Mouse (Mus musculus): ENCODE measurements at regions not wholly inside any gene's neighbourhood (a gene's known extent, or its start where the extent isn't known, plus 50 kb on each side); places are given as distances from the start of the nearest gene placed in this dataset.
"Not testable (repeated sequence)": the region's sequence is repeated elsewhere in the genome, so short reads cannot be mapped to it uniquely, and the experiment has no call there.

- CTCF ChIA-PET: no interaction called here
These were observed 210.6 kb upstream of the Tbl1xr1 start for GRCm38 (mm10) chr3:21865856-21866255.

DNA sequence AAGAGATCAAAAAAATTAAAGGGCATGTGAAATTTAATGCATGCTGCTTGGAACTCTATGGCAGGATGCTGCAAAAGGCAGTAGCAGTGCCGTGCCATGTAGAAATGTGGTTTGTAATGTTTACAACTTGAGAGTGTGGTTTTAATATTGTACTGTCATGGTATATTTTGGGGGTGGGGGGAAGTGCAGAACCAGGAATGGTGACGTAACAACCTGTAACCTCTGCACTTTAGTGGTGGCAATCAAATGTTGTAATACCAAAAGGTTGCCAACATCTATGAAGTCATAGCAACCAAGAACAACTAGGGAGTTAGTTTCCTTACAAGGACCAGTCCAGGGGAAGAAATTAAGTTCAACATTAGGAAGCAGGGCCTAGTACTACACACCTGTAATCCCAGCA is 198.1 kb upstream of the Tbl1xr1 start:
- CTCF ChIA-PET: no interaction called here

DNA sequence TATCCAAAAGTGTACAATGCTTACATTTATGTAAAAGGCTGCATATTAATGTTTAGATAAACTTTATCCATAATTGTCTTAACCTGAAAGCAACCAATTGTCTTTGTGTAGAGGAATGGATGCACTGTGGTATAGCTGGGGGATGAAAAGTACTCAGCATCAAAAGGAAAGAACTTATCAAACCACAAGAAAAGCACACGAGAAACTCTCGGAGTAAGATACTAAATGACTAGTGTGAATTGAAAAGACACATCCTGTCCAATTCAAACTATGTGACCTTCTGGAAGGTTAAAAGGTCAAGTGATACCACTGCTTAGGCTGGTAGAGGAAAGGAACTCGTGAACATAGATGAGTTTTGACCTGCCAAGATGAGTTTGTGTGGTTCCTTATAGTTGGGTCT is 192.2 kb upstream of the Tbl1xr1 start:
- CTCF ChIA-PET: no interaction called here

- CTCF ChIA-PET: no interaction called here
These were observed 187.7 kb upstream of the Tbl1xr1 start for GRCm38 (mm10) chr3:21888710-21889109.

DNA sequence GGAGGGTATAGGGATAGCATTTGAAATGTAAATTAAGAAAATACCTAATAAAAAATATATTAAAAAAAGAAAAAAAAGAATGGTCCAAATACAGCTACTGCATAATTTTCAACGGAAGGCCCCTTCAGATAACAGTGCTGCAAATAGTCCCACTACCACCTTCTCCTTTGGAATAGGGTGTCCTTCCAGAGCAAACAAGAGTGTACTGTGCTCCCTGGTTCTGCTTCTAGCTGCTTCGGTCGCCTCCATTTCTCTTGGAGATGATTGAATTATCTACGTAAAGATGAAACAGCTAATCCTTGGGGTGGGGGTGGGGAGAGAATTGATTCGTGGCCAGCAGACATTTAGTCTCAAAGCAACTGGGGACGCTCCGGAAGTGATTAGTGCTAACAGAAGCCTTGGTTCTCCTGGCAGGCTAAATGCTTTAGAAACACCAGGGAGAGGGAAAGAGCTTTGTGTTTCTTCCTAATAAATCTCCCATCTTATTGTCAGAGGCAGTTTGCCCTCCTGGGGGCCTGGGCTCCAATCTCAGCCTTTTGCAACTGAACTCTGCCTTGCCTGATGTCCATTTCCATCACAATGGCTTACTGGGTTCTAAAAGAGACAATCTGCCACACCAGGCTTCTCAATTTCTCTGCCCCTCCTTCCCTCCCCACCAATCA is 184.5 kb upstream of the Tbl1xr1 start:
- CTCF ChIA-PET: interaction anchor here (0.6 kb wide), 1 partner anchor 14 kb away, joined by 3 read pairs; no protein-coding TSS in a partner anchor

- CTCF ChIA-PET: interaction anchor here (0.7 kb wide), 1 partner anchor 21 kb away, joined by 3 read pairs; no protein-coding TSS in a partner anchor
These were observed 183.5 kb upstream of the Tbl1xr1 start for GRCm38 (mm10) chr3:21892864-21893404.

DNA sequence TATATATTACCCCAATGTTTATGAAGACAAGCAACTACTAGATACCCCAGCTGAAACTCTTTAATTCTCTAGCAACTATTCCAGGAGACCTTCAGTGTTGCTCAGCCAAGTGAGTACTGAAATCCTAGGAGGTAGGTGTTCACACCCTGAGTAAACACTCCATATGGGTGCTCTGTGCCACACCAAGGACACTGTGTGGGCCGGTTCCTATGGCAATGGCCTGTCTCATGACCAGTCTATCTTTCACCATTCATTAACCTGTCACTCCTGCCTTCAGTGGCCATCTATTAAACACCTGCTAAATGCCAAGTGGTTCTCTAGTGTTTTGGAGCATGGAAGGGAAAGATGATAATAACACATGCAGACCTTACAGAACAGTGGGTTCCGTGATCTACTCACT is 180.9 kb upstream of the Tbl1xr1 start:
- CTCF ChIA-PET: no interaction called here

GRCm38 (mm10) chr3:21898241-21898640 is 178.2 kb upstream of the Tbl1xr1 start:
- CTCF ChIA-PET: no interaction called here

DNA sequence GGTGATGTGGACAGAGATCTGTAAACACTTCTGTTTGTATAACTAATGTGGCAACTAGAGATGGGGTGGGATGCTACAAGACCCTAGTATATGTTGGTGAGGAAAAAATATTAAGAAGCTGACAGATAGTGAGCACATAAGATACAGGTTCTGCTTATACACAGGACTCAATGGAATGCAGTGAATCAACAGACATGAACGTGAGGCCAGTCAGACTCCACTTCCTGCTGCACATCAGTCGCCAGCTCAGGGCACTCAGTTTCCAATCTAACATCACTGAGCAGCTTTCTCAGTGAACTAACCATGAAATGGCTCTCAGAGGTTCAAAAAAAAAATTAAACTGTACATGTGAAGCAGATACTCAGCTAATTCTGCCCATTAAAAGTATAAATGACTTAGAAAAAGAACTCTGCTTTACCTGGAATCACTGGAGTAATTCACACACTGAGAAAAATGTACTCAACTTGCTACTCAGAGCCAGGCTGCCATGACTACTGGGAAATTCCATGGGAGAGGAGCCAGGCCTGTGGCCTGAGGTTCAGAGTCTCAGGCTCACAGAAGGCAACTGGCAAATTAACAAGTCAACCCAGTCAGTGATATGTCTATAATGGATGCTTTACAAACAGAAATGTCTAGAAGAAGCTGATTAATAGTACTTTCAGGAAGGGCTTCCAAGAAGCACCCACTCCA is 170.9 kb upstream of the Tbl1xr1 start:
- CTCF ChIA-PET: no interaction called here

GRCm38 (mm10) chr3:21908828-21909227 is 167.6 kb upstream of the Tbl1xr1 start:
- CTCF ChIA-PET: no interaction called here

DNA sequence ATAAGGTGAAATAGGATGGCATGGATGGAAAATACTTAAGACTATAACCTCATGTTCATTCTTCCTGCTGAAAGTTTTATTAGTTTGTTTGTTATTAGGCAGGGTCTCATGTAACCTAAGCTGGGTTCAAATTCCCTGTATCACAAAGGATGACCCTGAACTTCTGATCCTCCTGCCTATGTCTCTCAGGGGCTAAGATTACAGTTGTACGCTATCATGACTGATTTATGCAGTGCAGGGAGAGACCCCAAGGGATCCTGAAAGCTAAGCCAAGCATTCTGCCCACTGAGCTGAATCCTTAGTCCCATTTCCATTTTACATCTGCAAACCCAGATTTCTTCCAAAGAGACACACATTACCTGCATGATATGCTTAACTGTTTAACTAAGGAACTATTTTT is 166.4 kb upstream of the Tbl1xr1 start:
- CTCF ChIA-PET: no interaction called here

DNA sequence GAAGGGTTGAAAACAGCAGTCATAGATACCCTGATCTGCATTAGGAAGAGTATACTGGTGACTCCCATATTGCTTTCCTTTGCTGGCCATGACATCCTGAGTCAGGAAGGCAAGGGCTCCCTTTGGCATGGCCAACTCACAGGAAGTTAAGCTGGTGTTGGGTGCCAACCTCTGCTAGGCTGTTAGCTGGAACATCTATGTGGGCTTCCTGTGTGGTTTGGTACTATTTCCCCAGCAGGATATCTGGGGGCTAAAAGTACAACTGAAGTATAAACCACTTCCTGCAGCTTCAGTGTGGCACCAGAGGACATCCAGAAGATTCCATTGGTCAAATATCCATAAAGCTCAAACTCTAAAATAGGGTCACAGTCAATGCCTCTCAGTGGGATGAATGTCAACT is 165.4 kb upstream of the Tbl1xr1 start:
- CTCF ChIA-PET: no interaction called here

GRCm38 (mm10) chr3:21917228-21917910 is 159.1 kb upstream of the Tbl1xr1 start:
- CTCF ChIA-PET: no interaction called here

DNA sequence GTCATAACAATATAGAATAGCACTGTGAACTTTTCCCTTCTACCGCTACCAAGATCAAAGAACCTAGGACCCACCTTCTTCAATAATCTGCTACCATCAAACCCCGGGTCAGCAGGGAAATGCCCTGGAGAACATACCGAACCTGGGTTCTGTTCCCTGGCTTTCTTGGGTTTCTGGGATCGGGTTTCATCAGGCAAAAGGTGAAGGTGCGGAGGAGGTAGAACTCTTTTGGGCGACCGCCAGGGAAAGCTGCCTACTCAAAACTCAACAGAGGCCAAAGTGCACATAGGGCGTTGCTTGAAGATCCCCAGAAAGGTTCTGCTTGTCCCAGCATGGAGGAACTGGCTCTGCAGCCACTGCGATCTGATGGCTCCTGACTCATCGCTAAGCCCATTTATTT is 158.0 kb upstream of the Tbl1xr1 start:
- CTCF ChIA-PET: interaction anchor here (0.5 to 0.7 kb wide), 2 partner anchors 154 to 160 kb away, joined by 4 to 24 read pairs; no protein-coding TSS in a partner anchor

DNA sequence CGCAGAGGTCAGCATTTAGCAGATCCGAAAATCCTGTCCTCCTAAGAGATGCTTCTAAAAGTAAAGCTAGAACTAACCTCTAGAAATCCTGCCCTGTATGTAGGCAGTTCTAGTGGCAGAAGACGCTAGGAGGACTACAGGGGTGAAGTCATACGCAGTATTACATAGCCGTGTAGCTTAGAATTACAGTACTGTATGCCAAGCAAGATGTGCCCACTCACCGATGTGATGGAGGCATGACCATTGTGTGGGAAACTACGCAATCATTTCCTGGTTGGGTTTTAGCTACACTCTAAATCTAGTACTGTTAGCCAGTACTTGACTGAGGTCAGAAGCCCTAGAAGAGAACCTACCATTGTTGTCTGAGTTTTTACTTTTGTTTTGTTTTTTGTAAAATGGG is 156.5 kb upstream of the Tbl1xr1 start:
- CTCF ChIA-PET: no interaction called here

GRCm38 (mm10) chr3:21931951-21932350 is 144.5 kb upstream of the Tbl1xr1 start:
- CTCF ChIA-PET: no interaction called here

DNA sequence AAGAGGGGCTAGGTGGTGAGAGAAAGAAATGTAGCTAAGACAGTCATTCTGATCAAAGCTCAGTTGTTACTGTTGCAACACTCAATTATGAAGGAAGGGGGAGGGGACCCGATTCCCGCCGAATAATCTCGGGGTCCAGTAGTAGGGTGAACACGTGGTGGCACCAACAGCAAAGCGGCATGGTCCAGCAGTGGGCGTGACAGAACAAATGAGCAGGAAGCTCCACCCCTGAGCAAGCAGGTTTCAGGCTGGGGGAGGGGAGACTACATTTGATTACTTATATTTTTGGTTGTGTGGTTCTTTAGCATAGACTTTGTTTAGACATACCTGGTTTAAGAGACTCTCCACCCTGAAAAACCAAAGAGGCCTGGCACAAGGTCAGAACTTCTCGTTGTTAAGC is 143.8 kb upstream of the Tbl1xr1 start:
- CTCF ChIA-PET: not testable (repeated sequence)

- CTCF ChIA-PET: interaction anchor here (0.5 to 0.8 kb wide), 4 partner anchors 58 to 375 kb away, joined by 3 to 10 read pairs (median 4); no protein-coding TSS in a partner anchor
These were observed 141.7 kb upstream of the Tbl1xr1 start for GRCm38 (mm10) chr3:21934731-21935271.

- CTCF ChIA-PET: interaction anchor here (0.7 to 0.8 kb wide), 3 partner anchors 56 to 376 kb away, joined by 3 to 10 read pairs (median 5); no protein-coding TSS in a partner anchor
These were observed 140.7 kb upstream of the Tbl1xr1 start for GRCm38 (mm10) chr3:21935571-21936261.

- CTCF ChIA-PET: interaction anchor here (0.7 to 0.8 kb wide), 2 partner anchors 17 to 56 kb away, joined by 3 to 5 read pairs; no protein-coding TSS in a partner anchor
These were observed 140.2 kb upstream of the Tbl1xr1 start for GRCm38 (mm10) chr3:21936262-21936603.

GRCm38 (mm10) chr3:21936616-21937015 is 139.8 kb upstream of the Tbl1xr1 start:
- CTCF ChIA-PET: interaction anchor here (0.7 to 0.8 kb wide), 2 partner anchors 17 to 55 kb away, joined by 3 to 5 read pairs; no protein-coding TSS in a partner anchor
